Mouse (Mus musculus) midbrain, embryonic 12.5 days (tissue): ENCODE results near the gene Sipa1l1. TPM values are rescaled to one million over a fixed set of nuclear protein-coding genes. Genes with fewer than 3 reads are reported as not detected.

Experiments used
- ATAC-seq: fragments of 200-750 bp; cut with Nextera tagmentation; 2 replicates; pipeline ENCODE4 v1.8.0; 2017; ENCODE audit warnings: low read depth, moderate TSS enrichment, moderate library complexity; ENCODE audit not compliant: low FRiP score
- H3K27ac ChIP-seq: fragments of 300-500 bp; sonication (generic); replicated peaks from 2 replicates; pipeline ENCODE4 v1.5.1; 2016; ENCODE audit warnings: mild to moderate bottlenecking
- H3K27me3 ChIP-seq: fragments of 300-500 bp; sonication (generic); 2 replicates; pipeline ENCODE4 v1.6.1; 2016; ENCODE audit warnings: mild to moderate bottlenecking
- H3K36me3 ChIP-seq: fragments of 300-500 bp; sonication (generic); 2 replicates; pipeline ENCODE4 v1.6.1; 2016
- H3K4me1 ChIP-seq: fragments of 300-500 bp; sonication (generic); 2 replicates; pipeline ENCODE4 v1.6.1; 2016
- H3K4me2 ChIP-seq: fragments of 300-500 bp; sonication (generic); replicated peaks from 2 replicates; pipeline ENCODE4 v1.6.1; 2016; ENCODE audit warnings: mild to moderate bottlenecking, moderate library complexity
- H3K4me3 ChIP-seq: fragments of 300-500 bp; sonication (generic); 2 replicates; pipeline ENCODE4 v1.5.1; 2016; ENCODE audit warnings: mild to moderate bottlenecking
- H3K9ac ChIP-seq: fragments of 300-500 bp; sonication (generic); replicated peaks from 2 replicates; pipeline ENCODE4 v1.6.1; 2016; ENCODE audit warnings: mild to moderate bottlenecking, moderate library complexity
- H3K9me3 ChIP-seq: fragments of 300-500 bp; sonication (generic); 2 replicates; pipeline ENCODE4 v1.6.1; 2016; ENCODE audit warnings: mild to moderate bottlenecking
- WGBS: fragments of 180-500 bp; shearing (Covaris S2); methylation state at CpG from one replicate; pipeline ENCODE4 v1.1.7; 2016; 5-methylcytosine and 5-hydroxymethylcytosine counted together
- polyA plus RNA-seq: library from polyadenylated mRNA; unstranded; fragments of >200 nt; fragmentation: Nextera tagmentation; extraction: Ambion mirVana; gene quantifications from 2 replicates; pipeline ENCODE4 v1.2.1, GENCODE M21; 2016

Sipa1l1 gene
- polyA plus RNA-seq, 1 experiment from 2014 or later = 28.6 TPM

GRCm38 (mm10) chr12:82434591-82434990, 265.5 kb downstream of the Sipa1l1 start:
- no peak overlapping the region for H3K4me3 ChIP-seq
- 93% methylated on average over 9 of the region's 9 CpGs for WGBS

DNA sequence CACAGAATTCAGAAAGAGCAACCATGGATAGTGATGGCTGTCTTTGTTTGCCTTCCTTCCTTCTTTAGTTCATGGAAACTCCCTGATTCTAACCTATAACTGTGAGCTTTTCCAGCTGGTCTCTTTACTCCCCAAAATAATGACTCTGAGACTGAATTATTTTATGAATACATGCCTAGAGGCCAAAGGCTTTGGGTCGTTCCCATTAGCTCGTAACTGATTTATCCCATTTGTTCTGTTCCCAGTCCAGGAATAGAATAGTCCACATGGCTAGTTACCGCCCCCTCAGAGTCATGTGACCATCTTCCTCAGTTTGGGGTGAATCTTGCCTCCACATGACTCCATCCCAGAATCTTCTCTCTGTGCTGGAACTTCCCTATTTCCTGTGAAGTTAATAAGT, 272.4 kb downstream of the Sipa1l1 start:
- no peaks in the 10 kb centered on the region for H3K4me1 ChIP-seq
- ATAC-seq = no peak
- H3K36me3 ChIP-seq = peaks cover 45% of the 10 kb centered on the region
- no peak overlapping the region for H3K9ac ChIP-seq
- no peak overlapping the region for H3K4me2 ChIP-seq
- no peak overlapping the region for H3K4me3 ChIP-seq
- H3K9me3 ChIP-seq = no peaks in the 10 kb centered on the region
- H3K27me3 ChIP-seq = no peaks in the 10 kb centered on the region
- WGBS = 86% methylated on average over 3 of the region's 3 CpGs
- no peak overlapping the region for H3K27ac ChIP-seq

More at GRCm38 (mm10) chr12:82434591-82434990, 265.5 kb downstream of the Sipa1l1 start:
- no peak overlapping the region for H3K27ac ChIP-seq
- H3K9ac ChIP-seq = no peak overlapping the region
- ATAC-seq = no peak
- peaks cover 35% of the 10 kb centered on the region for H3K36me3 ChIP-seq
- no peaks in the 10 kb centered on the region for H3K27me3 ChIP-seq
- H3K4me1 ChIP-seq = no peaks in the 10 kb centered on the region
- H3K9me3 ChIP-seq = no peaks in the 10 kb centered on the region
- H3K4me2 ChIP-seq = no peak overlapping the region

DNA sequence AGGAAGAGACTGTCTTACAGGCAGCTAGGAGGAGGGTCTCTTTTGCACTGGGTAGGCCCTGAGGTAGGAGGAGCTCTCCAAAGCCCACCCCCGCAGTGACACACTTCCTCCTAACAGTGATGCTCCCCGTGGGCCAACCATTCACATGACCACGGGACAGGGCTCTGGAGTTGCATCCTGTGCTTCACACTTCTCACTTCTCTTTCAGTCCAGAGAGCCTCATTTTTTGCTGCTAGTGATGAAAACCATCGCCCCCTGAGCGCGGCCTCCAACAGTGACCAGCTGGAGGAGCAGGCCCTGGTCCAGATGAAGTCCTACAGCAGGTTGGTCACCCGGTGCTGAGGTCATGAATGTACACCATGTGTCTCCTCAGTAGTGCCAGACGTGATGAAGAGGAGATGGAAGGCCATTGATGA, 277.5 kb downstream of the Sipa1l1 start:
- no peak for ATAC-seq
- WGBS = 93% methylated on average over 8 of the region's 8 CpGs
- no peak overlapping the region for H3K27ac ChIP-seq
- H3K4me1 ChIP-seq = no peaks in the 10 kb centered on the region
- H3K4me3 ChIP-seq = no peak overlapping the region
- H3K9ac ChIP-seq = no peak overlapping the region
- no peak overlapping the region for H3K4me2 ChIP-seq
- H3K9me3 ChIP-seq = no peaks in the 10 kb centered on the region
- H3K27me3 ChIP-seq = no peaks in the 10 kb centered on the region
- peaks cover 33% of the 10 kb centered on the region for H3K36me3 ChIP-seq

GRCm38 (mm10) chr12:82448129-82448815, 279.2 kb downstream of the Sipa1l1 start:
- Histone ChIP-seq H3K27ac (no peak overlapping the region), H3K36me3 (peaks cover 33% of the 10 kb centered on the region)

GRCm38 (mm10) chr12:82452428-82452827, 283.3 kb downstream of the Sipa1l1 start:
- no peak overlapping the region for H3K4me2 ChIP-seq
- no peaks in the 10 kb centered on the region for H3K27me3 ChIP-seq
- ATAC-seq = no peak
- H3K9me3 ChIP-seq = no peaks in the 10 kb centered on the region
- H3K4me1 ChIP-seq = no peaks in the 10 kb centered on the region
- no peak overlapping the region for H3K4me3 ChIP-seq
- no peak overlapping the region for H3K9ac ChIP-seq
- H3K27ac ChIP-seq = no peak overlapping the region
- 91% methylated on average over 2 of the region's 2 CpGs for WGBS
- H3K36me3 ChIP-seq = peaks cover 20% of the 10 kb centered on the region

More at GRCm38 (mm10) chr12:82448129-82448815, 279.2 kb downstream of the Sipa1l1 start:
- H3K4me1 ChIP-seq = no peaks in the 10 kb centered on the region
- H3K9me3 ChIP-seq = no peaks in the 10 kb centered on the region
- no peak overlapping the region for H3K4me3 ChIP-seq
- WGBS = 84% methylated on average over 9 of the region's 9 CpGs
- H3K27me3 ChIP-seq = no peaks in the 10 kb centered on the region
- no peak overlapping the region for H3K4me2 ChIP-seq
- H3K9ac ChIP-seq = no peak overlapping the region
- ATAC-seq = no peak

GRCm38 (mm10) chr12:82454415-82454814, 285.3 kb downstream of the Sipa1l1 start:
- 87% methylated on average over 6 of the region's 6 CpGs for WGBS
- H3K4me2 ChIP-seq = no peak overlapping the region
- H3K27ac ChIP-seq = no peak overlapping the region
- no peaks in the 10 kb centered on the region for H3K27me3 ChIP-seq
- ATAC-seq = no peak
- H3K9me3 ChIP-seq = no peaks in the 10 kb centered on the region
- H3K36me3 ChIP-seq = 0 out of 2 replicates have a peak, but pooled peaks cover 4% of the 10 kb centered on the region
- no peak overlapping the region for H3K9ac ChIP-seq
- no peaks in the 10 kb centered on the region for H3K4me1 ChIP-seq
- no peak overlapping the region for H3K4me3 ChIP-seq

DNA sequence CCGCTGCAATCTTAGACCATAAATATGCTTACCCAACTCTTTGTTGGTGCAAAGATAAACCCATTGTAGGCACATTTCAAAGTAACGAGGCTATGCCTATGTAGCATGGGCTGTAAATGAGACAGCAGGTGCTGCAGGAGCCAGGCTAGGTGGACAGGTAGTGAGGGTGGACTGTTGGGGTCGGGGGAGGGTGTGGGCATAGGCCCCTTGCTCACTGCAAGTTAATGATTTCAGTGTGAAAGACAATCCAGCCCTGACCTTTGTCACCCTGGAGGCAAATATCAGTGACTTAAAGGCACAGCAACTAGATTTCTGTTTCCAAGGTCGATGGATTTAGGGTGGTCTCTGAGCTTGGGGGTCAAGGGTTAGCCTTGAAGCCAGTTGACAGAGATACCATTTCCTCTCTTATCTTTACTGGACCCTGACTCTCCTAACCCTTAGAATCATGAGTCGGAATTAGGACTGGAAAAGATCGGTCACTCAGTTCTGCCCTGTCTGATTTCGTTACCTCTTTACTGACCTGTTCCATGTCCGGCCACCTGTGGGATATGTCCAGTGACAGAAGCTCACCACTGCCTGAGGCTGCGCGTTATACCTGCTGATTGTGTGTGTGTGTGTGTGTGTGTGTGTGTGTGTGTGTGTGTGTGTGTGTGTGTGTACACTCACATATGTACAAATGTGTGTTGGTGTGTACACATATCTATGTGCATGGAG, 286.7 kb downstream of the Sipa1l1 start:
- no peak for ATAC-seq
- no peaks in the 10 kb centered on the region for H3K27me3 ChIP-seq
- H3K27ac ChIP-seq = no peak overlapping the region
- H3K4me2 ChIP-seq = no peak overlapping the region
- 0 out of 2 replicates have a peak, but pooled peaks cover 4% of the 10 kb centered on the region for H3K36me3 ChIP-seq
- no peak overlapping the region for H3K9ac ChIP-seq
- H3K9me3 ChIP-seq = no peaks in the 10 kb centered on the region
- H3K4me3 ChIP-seq = no peak overlapping the region
- WGBS = 86% methylated on average over 10 of the region's 10 CpGs
- H3K4me1 ChIP-seq = no peaks in the 10 kb centered on the region

DNA sequence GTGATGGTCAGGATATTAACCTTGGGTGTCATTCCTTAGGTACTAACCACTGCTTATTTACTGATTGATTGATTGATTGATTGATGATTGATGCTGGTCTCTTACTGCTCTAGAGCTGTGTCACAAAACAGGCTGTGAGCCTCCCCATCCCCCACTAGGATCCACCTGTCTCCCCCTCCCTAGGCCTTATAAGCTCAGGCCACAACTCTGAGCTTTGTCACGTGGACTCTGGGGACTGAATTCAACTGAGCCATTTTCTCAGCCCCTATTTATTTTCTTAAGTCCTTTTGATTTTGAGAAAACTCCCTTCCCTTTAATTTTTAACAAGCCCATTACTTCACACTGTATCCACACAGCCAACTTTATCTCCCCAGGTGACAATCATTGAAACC, 287.3 kb downstream of the Sipa1l1 start:
- Histone ChIP-seq H3K9me3 (no peaks in the 10 kb centered on the region), H3K36me3 (0 out of 2 replicates have a peak, but pooled peaks cover 4% of the 10 kb centered on the region), H3K4me2 (no peak overlapping the region), H3K4me1 (no peaks in the 10 kb centered on the region), H3K9ac (no peak overlapping the region), H3K27ac (no peak overlapping the region), H3K4me3 (no peak overlapping the region), H3K27me3 (no peaks in the 10 kb centered on the region)
- ATAC-seq = no peak
- 70% methylated on average over 1 of the region's 1 CpGs for WGBS

DNA sequence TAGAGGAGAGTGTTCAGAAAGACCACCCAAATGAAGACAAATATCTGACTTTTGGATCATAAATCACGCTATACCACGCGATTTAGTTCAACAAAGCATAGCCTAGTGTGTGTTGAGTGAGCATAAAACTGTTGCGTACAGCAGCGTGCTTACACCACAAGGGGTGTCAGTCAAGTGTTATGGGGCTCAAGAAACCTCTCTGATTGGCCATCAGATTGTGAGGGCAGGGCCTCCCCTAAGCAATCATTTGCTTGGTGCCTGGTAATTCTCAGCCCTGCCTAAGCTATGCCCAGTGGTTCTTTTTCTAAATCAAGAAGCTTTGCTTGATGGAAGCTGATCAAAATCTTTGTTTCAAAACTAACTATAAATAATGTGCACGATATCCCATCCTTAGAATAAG, 288.5 kb downstream of the Sipa1l1 start:
- Histone ChIP-seq H3K4me1 (no peaks in the 10 kb centered on the region), H3K36me3 (0 out of 2 replicates have a peak, but pooled peaks cover 3% of the 10 kb centered on the region), H3K9ac (no peak overlapping the region), H3K27me3 (no peaks in the 10 kb centered on the region), H3K4me3 (no peak overlapping the region), H3K9me3 (no peaks in the 10 kb centered on the region), H3K27ac (no peak overlapping the region), H3K4me2 (no peak overlapping the region)
- no peak for ATAC-seq
- 92% methylated on average over 6 of the region's 6 CpGs for WGBS

- no peaks in the 10 kb centered on the region for H3K36me3 ChIP-seq
- no peak overlapping the region for H3K4me3 ChIP-seq
- no peak overlapping the region for H3K9ac ChIP-seq
- no peaks in the 10 kb centered on the region for H3K27me3 ChIP-seq
- WGBS = 91% methylated on average over 8 of the region's 8 CpGs
- H3K4me2 ChIP-seq = no peak overlapping the region
- no peaks in the 10 kb centered on the region for H3K9me3 ChIP-seq
- H3K4me1 ChIP-seq = no peaks in the 10 kb centered on the region
- no peak overlapping the region for H3K27ac ChIP-seq
- ATAC-seq = no peak
These were observed 288.9 kb downstream of the Sipa1l1 start for GRCm38 (mm10) chr12:82458017-82458416.

DNA sequence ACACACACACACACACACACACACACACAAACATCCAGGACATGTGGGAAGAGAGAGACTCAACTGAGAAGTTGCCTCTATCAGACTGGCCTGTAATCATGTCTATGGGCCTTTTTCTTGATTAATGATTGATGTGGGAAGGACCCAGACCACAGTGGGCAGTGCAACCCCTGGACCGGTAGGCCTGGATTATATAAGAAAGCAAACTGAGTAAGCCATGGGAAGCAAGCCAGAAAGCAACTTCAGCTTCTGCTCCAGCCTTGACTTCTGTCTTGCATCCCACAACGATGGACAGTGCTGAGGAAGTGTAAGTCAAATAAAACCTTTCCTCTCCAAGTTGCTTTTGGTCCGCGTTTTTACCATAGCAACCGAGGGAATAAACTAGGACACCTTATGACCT, 298.1 kb downstream of the Sipa1l1 start:
- Histone ChIP-seq H3K27me3 (0 out of 2 replicates have a peak, but pooled peaks cover 3% of the 10 kb centered on the region), H3K9me3 (no peaks in the 10 kb centered on the region), H3K27ac (no peak overlapping the region), H3K9ac (no peak overlapping the region), H3K4me2 (no peak overlapping the region), H3K36me3 (no peaks in the 10 kb centered on the region), H3K4me3 (no peak overlapping the region), H3K4me1 (peaks cover 4% of the 10 kb centered on the region; the same call in 1 of the 2 replicates)
- 91% methylated on average over 5 of the region's 5 CpGs for WGBS
- ATAC-seq = no peak

DNA sequence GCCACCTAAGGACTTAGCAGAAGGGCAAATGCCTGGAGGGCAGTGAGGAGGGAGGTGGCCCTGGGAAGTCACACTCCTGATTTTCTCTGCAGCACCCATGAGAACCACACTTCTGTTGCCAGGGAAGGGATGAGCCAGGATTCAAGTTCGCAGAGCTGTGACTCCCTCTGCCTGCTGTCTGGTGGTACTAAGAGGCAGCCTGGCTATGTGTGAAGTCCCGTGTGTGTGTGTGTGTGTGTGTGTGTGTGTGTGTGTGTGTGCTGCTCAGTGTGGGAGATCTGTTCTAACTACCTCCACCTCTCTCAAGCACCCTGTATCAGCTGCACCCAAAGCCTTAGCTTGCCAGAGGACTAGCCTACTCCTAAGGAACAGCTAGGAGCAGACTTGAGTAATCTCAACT, 298.5 kb downstream of the Sipa1l1 start:
- 65% methylated on average over 2 of the region's 2 CpGs for WGBS
- H3K36me3 ChIP-seq = no peaks in the 10 kb centered on the region
- H3K4me2 ChIP-seq = no peak overlapping the region
- H3K4me1 ChIP-seq = peaks cover 4% of the 10 kb centered on the region; the same call in 1 of the 2 replicates
- H3K27ac ChIP-seq = no peak overlapping the region
- H3K9me3 ChIP-seq = no peaks in the 10 kb centered on the region
- no peak overlapping the region for H3K9ac ChIP-seq
- no peak overlapping the region for H3K4me3 ChIP-seq
- 0 out of 2 replicates have a peak, but pooled peaks cover 3% of the 10 kb centered on the region for H3K27me3 ChIP-seq
- ATAC-seq = no peak
